Mouse (Mus musculus) thymus, adult 2 months (tissue): ENCODE measurements around the gene Ackr1. TPM values are rescaled to one million over a fixed set of nuclear protein-coding genes. Genes with fewer than 3 reads are reported as not detected.

Experiments used
- DNase-seq: peaks from one replicate; pipeline ENCODE4 v3.0.0; 2021
- H3K27ac ChIP-seq: fragments of 200-500 bp; 2 replicates; pipeline ENCODE4 v1.5.1; 2012; ENCODE audit warnings: low read length, control low read depth; ENCODE audit not compliant: control insufficient read depth, insufficient read depth
- H3K27me3 ChIP-seq: fragments of 200-500 bp; 2 replicates; pipeline ENCODE4 v1.6.1; 2012; ENCODE audit warnings: mild to moderate bottlenecking, low read length, moderate library complexity, mixed read lengths; ENCODE audit not compliant: control insufficient read depth, insufficient read depth
- H3K36me3 ChIP-seq: fragments of 200-500 bp; 2 replicates; pipeline ENCODE4 v1.6.1; 2012; ENCODE audit warnings: mild to moderate bottlenecking, low read length, moderate library complexity; ENCODE audit not compliant: control insufficient read depth, insufficient read depth
- H3K4me1 ChIP-seq: fragments of 200-500 bp; replicated peaks from 2 replicates; pipeline ENCODE4 v1.6.1; 2012; ENCODE audit warnings: low read length; ENCODE audit not compliant: control insufficient read depth, insufficient read depth
- H3K4me3 ChIP-seq: fragments of 200-500 bp; 2 replicates; pipeline ENCODE4 v1.5.1; 2012; ENCODE audit warnings: mild to moderate bottlenecking, low read length, control low read depth, moderate library complexity; ENCODE audit not compliant: control insufficient read depth, insufficient read depth
- CTCF ChIP-seq: fragments of 200-500 bp; IDR thresholded peaks from 2 replicates; pipeline ENCODE4 v1.5.1; 2012; ENCODE audit warnings: mild to moderate bottlenecking, control low read depth, low read length, moderate library complexity, borderline replicate concordance; ENCODE audit not compliant: control insufficient read depth, poor library complexity, insufficient read depth; ENCODE audit errors: extremely low read depth
- POLR2A ChIP-seq: fragments of 200-500 bp; IDR thresholded peaks from 2 replicates; pipeline ENCODE4 v1.6.1; 2012; ENCODE audit warnings: mild to moderate bottlenecking, low read length, control low read depth, moderate library complexity; ENCODE audit not compliant: control insufficient read depth, poor library complexity, insufficient read depth; ENCODE audit errors: extremely low read depth
- WGBS: fragments of 180-500 bp; shearing (Covaris S2); methylation state at CpG from one replicate; pipeline ENCODE4 v1.1.7; 2018; 5-methylcytosine and 5-hydroxymethylcytosine counted together
- polyA plus RNA-seq: library from polyadenylated mRNA; depleted of rRNA; stranded (reverse); fragments of >200 nt; gene quantifications from 2 replicates; pipeline ENCODE4 v1.2.3, GENCODE M21; 2012

Gene Ackr1
- polyA plus RNA-seq, 1 experiment: 8.7 TPM

- no peak overlapping the region for H3K4me3 ChIP-seq
- DNase-seq: no peak
- no peaks in the 10 kb centered on the region for H3K4me1 ChIP-seq
- no peak for TF ChIP-seq CTCF
- no peak for TF ChIP-seq POLR2A
- no peak overlapping the region for H3K27ac ChIP-seq
- H3K36me3 ChIP-seq: no peaks in the 10 kb centered on the region
- 89% methylated on average over 5 of the region's 5 CpGs for WGBS
- H3K27me3 ChIP-seq: no peaks in the 10 kb centered on the region
These were observed 1.1 kb downstream of the Ackr1 start for GRCm38 (mm10) chr1:173332418-173332817.

DNA sequence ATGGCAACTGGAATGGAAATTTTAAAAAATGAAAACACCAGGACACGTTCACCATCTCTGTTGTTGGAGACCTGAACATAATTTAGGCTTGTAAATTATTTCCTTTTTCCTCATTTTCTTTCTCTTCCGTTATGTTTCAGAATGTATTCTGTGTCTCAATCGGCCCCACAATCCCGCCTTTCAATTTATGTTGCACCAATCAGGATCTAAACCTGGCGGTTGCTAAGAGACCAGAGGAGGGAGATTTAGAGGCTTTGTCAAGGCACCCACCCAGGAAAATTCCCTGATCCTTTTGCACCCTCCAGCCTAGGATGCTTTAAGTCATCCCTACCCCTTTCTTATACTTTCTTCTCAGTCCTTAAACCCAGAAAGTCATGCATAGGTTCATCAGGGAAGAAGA lies 3.8 kb downstream of the Ackr1 start:
- Histone ChIP-seq H3K4me3 (no peak overlapping the region), H3K36me3 (no peaks in the 10 kb centered on the region), H3K27me3 (no peaks in the 10 kb centered on the region), H3K4me1 (no peaks in the 10 kb centered on the region), H3K27ac (no peak overlapping the region)
- TF ChIP-seq CTCF (no peak), POLR2A (no peak)
- 83% methylated on average over 5 of the region's 5 CpGs for WGBS
- no peak for DNase-seq

- no peak for DNase-seq
- H3K4me3 ChIP-seq: no peak overlapping the region
- no peak overlapping the region for H3K27ac ChIP-seq
- 56% methylated on average over 4 of the region's 4 CpGs for WGBS
- H3K4me1 ChIP-seq: no peaks in the 10 kb centered on the region
- no peak for TF ChIP-seq CTCF
- no peaks in the 10 kb centered on the region for H3K27me3 ChIP-seq
- no peaks in the 10 kb centered on the region for H3K36me3 ChIP-seq
These were observed 4.4 kb downstream of the Ackr1 start for GRCm38 (mm10) chr1:173329185-173329584.

DNA sequence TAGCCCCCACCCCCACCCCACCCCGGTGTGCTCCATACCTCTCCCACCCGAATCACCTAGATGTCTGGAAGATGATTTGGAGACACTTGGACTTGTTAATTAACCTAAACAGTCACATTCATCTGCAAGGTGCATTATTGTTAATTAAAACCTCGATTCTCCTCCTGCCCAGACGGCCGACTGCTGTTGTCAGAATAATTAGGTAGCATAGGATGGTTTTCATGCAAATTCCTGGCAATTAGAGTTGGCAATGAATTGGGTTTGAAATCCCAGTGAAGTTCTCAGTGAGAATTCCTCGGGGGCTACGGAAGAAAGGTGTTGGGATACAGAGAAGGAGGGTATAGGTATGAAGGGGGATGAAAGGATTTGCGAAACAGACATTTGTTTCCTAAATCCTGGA lies 5.1 kb downstream of the Ackr1 start:
- Histone ChIP-seq H3K4me1 (no peaks in the 10 kb centered on the region), H3K27me3 (no peaks in the 10 kb centered on the region), H3K4me3 (no peak overlapping the region), H3K36me3 (no peaks in the 10 kb centered on the region), H3K27ac (no peak overlapping the region)
- DNase-seq: no peak
- 82% methylated on average over 8 of the region's 8 CpGs for WGBS
- no peak for TF ChIP-seq CTCF
- TF ChIP-seq POLR2A: no peak

DNA sequence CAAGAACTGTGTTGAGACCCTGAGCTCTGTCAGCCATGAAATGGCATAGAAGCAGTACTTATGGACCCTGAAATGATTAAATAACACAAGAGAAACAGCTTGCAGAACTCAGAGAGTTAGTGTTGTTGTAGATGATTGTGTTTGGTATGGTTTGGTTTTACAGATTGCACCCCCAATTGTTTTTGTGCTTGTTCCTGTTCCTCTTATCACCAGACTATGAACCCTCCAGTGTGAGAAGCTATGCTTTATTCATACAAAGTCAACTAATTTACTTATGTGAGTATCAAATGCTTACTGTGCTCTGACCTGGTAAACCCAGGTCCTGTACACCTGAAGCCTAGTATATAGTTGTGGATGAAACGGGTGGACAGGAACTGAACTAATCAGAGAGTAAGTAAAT lies 7.0 kb downstream of the Ackr1 start:
- TF ChIP-seq POLR2A (no peak), CTCF (no peak)
- 80% methylated on average over 1 of the region's 1 CpGs for WGBS
- H3K36me3 ChIP-seq: no peaks in the 10 kb centered on the region
- no peak overlapping the region for H3K27ac ChIP-seq
- H3K4me1 ChIP-seq: no peaks in the 10 kb centered on the region
- no peaks in the 10 kb centered on the region for H3K27me3 ChIP-seq
- H3K4me3 ChIP-seq: no peak overlapping the region
- DNase-seq: no peak

- Histone ChIP-seq H3K4me1 (no peaks in the 10 kb centered on the region), H3K27ac (no peak overlapping the region), H3K27me3 (no peaks in the 10 kb centered on the region), H3K4me3 (no peak overlapping the region), H3K36me3 (no peaks in the 10 kb centered on the region)
- no peak for DNase-seq
- TF ChIP-seq POLR2A (no peak), CTCF (no peak)
- 98% methylated on average over 1 of the region's 1 CpGs for WGBS
These were observed 8.2 kb downstream of the Ackr1 start for GRCm38 (mm10) chr1:173325395-173325794.

DNA sequence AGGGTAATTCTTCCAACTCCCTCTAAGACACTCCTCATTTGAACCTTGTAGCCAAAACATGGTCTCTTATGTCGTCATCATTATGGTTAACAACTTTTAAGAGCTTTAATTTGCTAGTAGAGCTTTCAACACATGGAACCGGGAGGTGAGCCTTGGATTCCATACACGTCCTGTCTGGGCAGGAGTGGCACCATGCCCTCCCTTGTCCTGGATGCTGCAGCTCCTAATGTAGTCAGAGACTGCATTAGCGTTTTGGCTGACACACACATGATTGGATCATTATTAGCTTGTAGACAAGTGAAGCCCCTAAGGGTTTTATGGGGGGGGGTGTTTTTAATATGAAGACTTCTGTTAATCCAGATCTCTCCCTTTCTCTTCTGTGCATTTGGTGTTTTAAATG lies 8.6 kb downstream of the Ackr1 start:
- no peak overlapping the region for H3K4me3 ChIP-seq
- H3K4me1 ChIP-seq: no peaks in the 10 kb centered on the region
- 75% methylated on average over 4 of the region's 4 CpGs for WGBS
- no peak for DNase-seq
- H3K27ac ChIP-seq: no peak overlapping the region
- no peak for TF ChIP-seq CTCF
- TF ChIP-seq POLR2A: no peak
- H3K27me3 ChIP-seq: no peaks in the 10 kb centered on the region
- H3K36me3 ChIP-seq: no peaks in the 10 kb centered on the region

DNA sequence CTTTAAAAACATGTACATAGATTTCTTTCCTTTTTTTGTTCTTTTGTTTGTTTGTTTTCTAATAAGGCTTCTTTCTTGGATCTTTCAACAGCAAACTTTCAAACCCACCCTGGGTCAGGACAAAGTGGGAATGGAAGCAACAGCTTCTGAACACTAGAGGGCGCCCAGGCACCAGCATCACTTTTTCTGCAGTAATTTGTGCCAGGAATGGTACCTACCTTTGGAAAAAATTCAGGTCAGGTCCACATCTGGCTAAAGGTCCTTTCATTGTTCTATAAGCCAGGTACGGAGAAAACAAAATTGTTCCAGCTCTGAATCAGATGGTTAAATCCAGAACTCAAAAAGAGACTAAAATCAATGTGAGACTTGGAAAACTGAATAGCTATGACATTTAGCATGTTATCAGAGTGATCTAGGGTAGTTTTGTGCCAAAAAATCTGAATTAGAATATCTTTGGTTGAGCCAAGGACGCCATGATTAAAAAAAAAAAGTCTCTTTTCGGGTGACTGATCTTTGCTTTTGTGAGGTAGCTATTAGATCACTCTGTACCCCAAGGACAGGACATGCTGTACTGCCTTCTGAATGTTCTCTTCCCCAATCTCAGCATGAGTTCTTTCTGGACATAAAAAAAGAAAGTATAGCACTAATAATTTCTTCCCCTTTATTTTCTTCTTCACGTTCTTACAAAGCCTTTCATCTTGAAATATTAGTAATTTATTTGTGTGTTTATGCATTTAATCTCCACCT lies 9.5 kb downstream of the Ackr1 start:
- WGBS: 39% methylated on average over 5 of the region's 5 CpGs
- Histone ChIP-seq H3K27me3 (no peaks in the 10 kb centered on the region), H3K4me3 (no peak overlapping the region), H3K4me1 (no peaks in the 10 kb centered on the region), H3K27ac (no peak overlapping the region), H3K36me3 (no peaks in the 10 kb centered on the region)
- TF ChIP-seq POLR2A: no peak
- no peak for TF ChIP-seq CTCF
- peak; percentile 8 for DNase-seq
